Mouse (Mus musculus) adrenal gland, postnatal 0 days (tissue): ENCODE results near the gene Zfp952. TPM values are rescaled to one million over a fixed set of nuclear protein-coding genes. Genes with fewer than 3 reads are reported as not detected.

Experiments used
- polyA plus RNA-seq: library from polyadenylated mRNA; unstranded; fragments of >200 nt; fragmentation: Nextera tagmentation; extraction: Ambion mirVana; gene quantifications from 2 replicates; pipeline ENCODE4 v1.2.1, GENCODE M21; 2015

Gene Zfp952
- polyA plus RNA-seq, result 8.4 and 9.0 TPM in 2 replicates

GRCm38 (mm10) chr17:32992699-32993474, at the start of gene Zfp952:
Zfp952 (plus strand) TSS chr17:32993129.

GRCm38 (mm10) chr17:32947215-32947914, 45.6 kb upstream of the Zfp952 start, which contains the start of gene Cyp4f13:
Cyp4f13 (minus strand) TSS chr17:32947402.

GRCm38 (mm10) chr17:32965623-32966290, 27.2 kb upstream of the Zfp952 start, which contains the start of gene Zfp472:
Zfp472 (plus strand) TSS chr17:32965814.

GRCm38 (mm10) chr17:33032900-33033891, 40.3 kb downstream of the Zfp952 start, which contains the start of gene Zfp763:
Zfp763 (minus strand) TSS chr17:33033402.

Other genes starting within 250 kb of the Zfp952 start
- 11.0 and 22.7 TPM in 2 replicates for gene Zfp871, start 204.8 kb upstream of the Zfp952 start, polyA plus RNA-seq
- gene Zfp811, start 183.2 kb upstream of the Zfp952 start, polyA plus RNA-seq, result 2.0 and 4.6 TPM in 2 replicates
- 6.4 and 7.7 TPM in 2 replicates for gene Zfp799, start 162.9 kb upstream of the Zfp952 start, polyA plus RNA-seq
- 5.1 and 6.2 TPM in 2 replicates for gene Zfp870, start 101.5 kb upstream of the Zfp952 start, polyA plus RNA-seq
- 1.4 and 4.0 TPM in 2 replicates for gene Cyp4f14, start 75.8 kb upstream of the Zfp952 start, polyA plus RNA-seq
- gene Cyp4f13, start 45.7 kb upstream of the Zfp952 start, polyA plus RNA-seq, result 23.8 and 42.9 TPM in 2 replicates
- 8.8 and 11.6 TPM in 2 replicates for gene Zfp472, start 27.3 kb upstream of the Zfp952 start, polyA plus RNA-seq
- gene Zfp763, start 40.3 kb downstream of the Zfp952 start, polyA plus RNA-seq, result 10.6 and 11.4 TPM in 2 replicates
- not detected in 2 replicates for gene 4921501E09Rik, start 74.9 kb downstream of the Zfp952 start, polyA plus RNA-seq
- gene Zfp563, start 96.2 kb downstream of the Zfp952 start, polyA plus RNA-seq, result 6.8 and 7.5 TPM in 2 replicates
- gene Morc2b, start 146.6 kb downstream of the Zfp952 start, polyA plus RNA-seq, result 0.06 TPM in 2 replicates
- gene Olfr55, start 175.3 kb downstream of the Zfp952 start, polyA plus RNA-seq, result not detected in 2 replicates
- not detected in 2 replicates for gene Olfr239, start 198.2 kb downstream of the Zfp952 start, polyA plus RNA-seq
- not detected in 2 replicates for gene Olfr1564, start 228.6 kb downstream of the Zfp952 start, polyA plus RNA-seq